Mouse (Mus musculus): ENCODE results near the gene Fsip1. TPM values are rescaled to one million over a fixed set of nuclear protein-coding genes. Genes with fewer than 3 reads are reported as not detected.

Gene Fsip1
- total RNA-seq, 2 experiments from 2014 or later, result not detected

DNA sequence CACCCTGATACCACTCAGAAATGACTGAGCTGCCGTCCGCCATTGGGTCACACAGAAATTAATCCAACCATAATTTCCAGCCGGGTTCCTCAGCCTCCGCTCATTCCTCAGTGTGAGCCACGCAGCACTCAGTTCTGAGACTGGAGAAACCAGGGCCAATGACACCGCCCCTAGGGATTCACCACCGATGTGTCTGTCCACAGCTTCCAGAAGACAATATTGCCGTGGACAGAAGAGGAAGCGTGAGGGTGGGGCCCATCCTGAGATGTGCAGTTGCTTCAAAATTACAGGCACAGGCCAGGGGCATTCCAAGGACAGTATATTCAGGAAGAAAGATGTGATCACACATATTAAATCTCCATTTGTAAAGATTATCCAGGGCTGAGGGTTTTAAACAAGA, 119.7 kb downstream of the Fsip1 start:
- intact Hi-C loops (cut with DNase I), result no loop called here
- no peak for DNase-seq (ENCODE audit: low spot score)

DNA sequence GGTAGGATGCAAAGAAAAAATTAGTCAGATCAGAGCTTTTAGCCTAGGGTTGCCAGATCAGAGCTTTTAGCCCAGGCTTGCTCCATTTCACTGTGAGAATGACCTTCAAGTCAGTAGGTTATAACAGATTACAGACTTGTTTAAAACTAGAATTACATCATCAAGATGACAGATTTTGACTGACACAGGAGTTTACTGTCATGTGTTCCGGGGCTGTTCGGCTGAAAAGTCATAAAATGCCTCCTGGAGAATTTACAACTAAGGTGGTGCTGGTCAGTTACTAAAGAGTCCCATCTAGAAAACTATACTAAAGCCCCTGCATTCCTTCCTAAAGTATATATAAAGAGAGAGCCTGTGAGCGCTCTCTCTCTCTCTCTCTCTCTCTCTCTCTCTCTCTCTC, 128.5 kb downstream of the Fsip1 start:
- intact Hi-C loops (cut with DNase I), result no loop called here

DNA sequence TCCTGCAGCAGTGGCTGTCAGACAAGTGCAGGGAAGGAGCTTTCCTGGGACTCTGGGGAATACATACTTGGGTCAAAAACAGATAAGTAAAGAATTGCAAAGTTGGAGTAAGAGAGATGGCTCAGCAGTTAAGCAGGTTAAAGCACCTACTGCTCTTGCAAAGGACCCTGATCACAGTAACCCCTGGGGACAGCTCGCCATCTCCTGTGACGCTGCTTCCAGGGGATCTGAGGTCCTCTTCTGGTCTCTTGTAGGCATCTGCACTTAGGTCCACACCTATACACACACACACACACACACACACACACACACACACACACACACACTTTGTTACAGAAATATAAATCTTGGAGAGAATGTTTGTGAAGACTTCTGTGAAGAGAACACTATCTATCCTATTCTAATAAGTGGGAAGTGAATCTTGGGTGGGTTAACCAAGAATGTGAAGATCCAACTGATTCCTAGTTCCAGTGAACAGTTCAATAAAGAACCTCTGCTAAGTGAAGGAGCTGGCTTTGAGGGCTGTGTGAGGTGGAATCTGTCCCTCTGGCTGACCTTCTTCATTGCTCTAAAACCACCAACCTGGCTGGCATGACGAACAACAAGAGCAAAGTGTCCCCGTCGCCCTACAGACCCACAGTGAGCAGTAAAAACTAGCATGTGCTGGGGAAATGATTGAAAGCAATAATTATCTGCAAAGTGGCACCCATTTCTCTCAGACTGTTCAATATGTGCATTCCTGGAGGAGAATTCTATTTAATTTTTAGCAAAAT, 129.1 kb downstream of the Fsip1 start:
- intact Hi-C loops (cut with DNase I), result no loop called here
- no peak for DNase-seq (ENCODE audit: low spot score)

More for the DNA sequence above, 128.5 kb downstream of the Fsip1 start:
- DNase-seq (ENCODE audit: low spot score), result no peak

DNA sequence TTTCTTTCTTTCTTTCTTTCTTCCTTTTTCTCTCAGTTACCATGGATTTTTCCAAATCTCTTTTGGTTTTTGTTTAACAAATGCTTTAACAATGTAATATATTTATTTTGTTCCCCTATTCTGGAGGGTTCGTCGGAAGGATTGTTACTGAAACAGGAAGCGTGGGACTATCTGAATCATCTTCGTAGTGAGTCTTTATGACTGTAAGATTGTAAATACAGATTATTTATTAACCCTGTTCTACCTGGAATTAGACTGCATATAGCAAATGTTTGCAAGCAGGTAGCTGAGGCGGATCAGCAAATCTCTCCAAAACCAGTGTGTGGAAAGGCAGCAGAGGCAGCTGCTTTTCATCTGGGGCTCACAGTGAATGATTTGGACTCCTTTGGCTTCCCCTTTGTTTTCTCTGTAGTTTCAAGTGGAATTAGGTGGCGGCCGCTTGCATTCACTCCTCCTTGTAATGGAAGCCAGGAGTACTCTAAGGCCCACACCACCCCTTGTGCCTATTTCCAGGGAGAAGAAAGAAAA, 130.8 kb downstream of the Fsip1 start:
- intact Hi-C loops (cut with DNase I), result no loop called here
- DNase-seq (ENCODE audit: low spot score), result no peak

DNA sequence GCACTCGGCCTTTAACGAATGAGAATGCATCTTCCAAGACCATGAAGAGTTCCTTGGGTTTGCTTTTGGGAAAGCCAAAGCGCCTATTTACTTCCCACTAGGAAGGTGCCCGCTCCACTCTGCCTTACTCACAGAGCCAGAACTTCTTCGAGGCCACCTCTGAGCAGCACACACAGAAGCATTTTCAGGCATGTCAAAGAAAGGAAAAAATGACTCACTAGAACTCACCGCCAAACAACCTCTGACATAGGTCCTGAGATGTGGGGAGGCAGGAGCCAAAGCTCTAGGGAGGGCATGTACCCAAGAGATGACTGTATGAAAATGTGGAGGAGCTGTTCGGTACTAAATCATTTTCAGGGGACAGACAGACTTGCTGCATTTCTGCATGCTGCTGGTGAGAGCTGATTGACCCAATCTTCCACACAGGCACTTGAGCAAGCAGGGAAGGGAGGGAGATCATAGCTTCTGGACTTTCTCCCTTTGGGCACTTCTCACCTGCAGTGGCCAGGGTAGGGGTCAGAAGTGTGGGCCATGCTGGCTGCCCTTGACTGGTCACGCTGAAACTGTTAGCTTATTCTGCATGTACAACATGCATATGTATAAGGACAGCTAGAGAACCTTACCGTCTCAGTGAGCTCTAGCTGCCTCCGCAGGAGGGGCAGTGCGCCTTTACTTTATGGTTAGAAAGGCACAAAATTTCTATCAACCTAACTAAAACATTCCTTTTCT, 131.4 kb downstream of the Fsip1 start:
- intact Hi-C loops (cut with DNase I), result no loop called here
- DNase-seq (ENCODE audit: low spot score), result no peak

DNA sequence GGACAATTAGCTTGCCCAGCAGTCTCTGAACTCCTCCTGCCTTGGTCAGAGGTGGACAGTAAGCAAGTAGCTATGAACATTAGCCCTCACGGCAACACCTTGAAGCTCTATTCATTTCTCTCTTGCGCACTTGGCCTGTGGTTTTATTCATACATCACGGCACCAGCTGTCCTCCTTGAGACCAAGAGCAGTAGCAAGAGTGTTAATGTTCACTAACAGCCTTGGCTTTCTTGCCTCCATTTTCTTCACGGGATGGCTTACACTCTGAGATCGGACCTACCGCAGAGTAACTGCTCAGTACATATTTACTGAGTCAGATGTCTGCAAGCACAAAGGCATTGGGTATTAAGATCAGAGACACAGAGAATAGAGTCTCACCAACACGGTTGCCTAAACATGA, 132.3 kb downstream of the Fsip1 start:
- DNase-seq (ENCODE audit: low spot score), result no peak
- intact Hi-C loops (cut with DNase I), result no loop called here

DNA sequence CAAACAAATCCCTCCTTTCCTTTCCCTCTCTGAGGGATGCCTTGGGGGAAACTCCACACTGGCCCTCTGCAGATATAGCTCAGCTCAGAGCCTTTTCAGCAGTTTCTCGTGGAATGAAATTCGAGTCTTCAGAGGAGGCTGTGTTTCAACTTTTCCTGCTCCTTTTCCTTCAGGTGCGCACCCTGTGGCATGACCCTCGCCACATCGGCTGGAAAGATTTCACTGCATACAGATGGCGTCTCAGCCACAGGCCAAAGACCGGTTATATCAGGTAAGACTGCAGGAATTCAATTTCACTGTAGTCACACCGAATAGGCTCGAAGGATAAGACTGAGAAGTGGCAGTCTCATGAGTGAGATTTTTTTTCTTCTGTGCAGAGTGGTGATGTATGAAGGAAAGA, 133.0 kb downstream of the Fsip1 start:
- intact Hi-C loops (cut with DNase I), result no loop called here
- no peak for DNase-seq (ENCODE audit: low spot score)

DNA sequence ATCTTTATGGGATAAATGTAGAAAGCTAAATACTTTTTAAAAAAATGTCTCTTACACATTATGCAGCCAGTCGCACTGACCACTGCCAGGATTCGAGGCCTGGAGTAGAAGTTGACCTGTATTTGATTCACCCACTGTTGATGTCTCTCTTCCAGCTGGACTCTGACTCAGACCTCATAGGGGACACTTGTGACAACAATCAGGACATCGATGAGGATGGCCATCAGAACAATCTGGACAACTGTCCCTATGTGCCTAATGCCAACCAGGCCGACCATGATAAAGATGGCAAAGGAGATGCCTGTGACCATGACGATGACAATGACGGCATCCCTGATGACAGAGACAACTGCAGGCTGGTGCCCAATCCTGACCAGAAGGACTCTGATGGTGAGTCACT, 134.5 kb downstream of the Fsip1 start:
- intact Hi-C loops (cut with DNase I), result no loop called here
- DNase-seq (ENCODE audit: low spot score), result no peak

DNA sequence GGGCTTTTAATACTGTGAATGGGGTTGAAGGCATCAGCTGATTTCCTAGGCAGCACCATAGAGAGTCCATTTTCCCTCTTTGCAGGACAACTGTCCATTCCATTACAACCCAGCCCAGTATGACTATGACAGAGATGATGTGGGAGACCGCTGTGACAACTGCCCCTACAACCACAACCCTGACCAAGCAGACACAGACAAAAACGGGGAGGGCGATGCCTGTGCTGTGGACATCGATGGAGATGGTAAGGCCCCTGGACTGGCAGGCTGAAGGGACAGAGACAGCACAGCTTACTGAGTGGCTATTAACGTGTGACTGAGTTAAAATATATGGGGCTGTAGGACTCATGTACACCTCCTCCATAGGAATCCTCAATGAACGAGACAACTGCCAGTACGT, 136.0 kb downstream of the Fsip1 start:
- intact Hi-C loops (cut with DNase I), result no loop called here
- no peak for DNase-seq (ENCODE audit: low spot score)

DNA sequence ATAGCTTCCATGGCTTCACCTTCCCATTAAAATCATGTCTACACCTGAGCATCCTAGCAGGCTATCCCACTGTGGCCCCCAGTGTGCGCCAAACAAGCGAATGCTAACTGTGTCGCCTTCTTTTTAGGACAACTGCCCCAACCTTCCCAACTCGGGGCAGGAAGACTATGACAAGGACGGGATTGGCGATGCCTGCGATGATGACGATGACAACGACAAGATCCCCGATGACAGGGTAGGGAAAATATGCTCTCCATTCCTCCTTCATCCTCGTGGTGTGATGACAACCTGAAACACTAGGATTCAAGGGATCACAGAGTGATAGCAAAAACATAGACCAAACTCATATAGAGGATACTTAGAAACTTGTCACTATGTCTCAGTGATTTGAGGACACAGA, 136.7 kb downstream of the Fsip1 start:
- intact Hi-C loops (cut with DNase I), result no loop called here
- DNase-seq (ENCODE audit: low spot score), result no peak

DNA sequence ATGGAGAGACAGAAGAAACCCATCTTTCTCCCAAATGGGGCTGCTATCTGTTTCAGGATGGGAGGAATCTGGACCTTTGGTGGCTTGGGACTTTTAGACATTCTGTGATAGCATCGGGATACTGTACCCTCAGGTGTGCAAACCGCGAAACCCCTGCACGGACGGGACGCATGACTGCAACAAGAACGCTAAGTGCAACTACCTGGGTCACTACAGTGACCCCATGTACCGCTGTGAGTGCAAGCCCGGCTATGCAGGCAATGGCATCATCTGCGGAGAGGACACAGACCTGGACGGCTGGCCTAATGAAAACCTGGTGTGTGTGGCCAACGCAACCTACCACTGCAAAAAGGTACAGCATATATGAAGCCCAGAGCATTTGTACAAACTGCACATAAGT, 137.1 kb downstream of the Fsip1 start:
- DNase-seq (ENCODE audit: low spot score), result no peak
- intact Hi-C loops (cut with DNase I), result loop anchor here (10.0 kb wide), 1 partner anchor 125 kb away; no protein-coding TSS in a partner anchor

DNA sequence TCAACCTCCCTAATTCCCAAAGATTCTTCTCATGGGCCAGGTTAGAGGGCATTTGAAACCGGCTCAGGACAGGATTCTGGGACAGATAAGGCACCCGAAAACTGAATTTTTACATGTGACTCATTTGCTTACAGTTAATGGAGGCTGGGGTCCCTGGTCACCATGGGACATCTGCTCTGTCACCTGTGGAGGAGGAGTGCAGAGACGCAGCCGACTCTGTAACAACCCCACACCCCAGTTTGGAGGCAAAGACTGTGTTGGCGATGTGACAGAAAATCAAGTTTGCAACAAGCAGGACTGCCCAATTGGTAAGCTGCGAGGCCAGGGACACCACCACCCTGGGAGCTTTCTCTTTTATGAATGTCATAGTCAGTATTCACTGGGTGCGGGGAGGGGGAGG, 138.3 kb downstream of the Fsip1 start:
- intact Hi-C loops (cut with DNase I), result loop anchor here (10.0 kb wide), 1 partner anchor 126 kb away; no protein-coding TSS in a partner anchor
- DNase-seq (ENCODE audit: low spot score), result no peak

DNA sequence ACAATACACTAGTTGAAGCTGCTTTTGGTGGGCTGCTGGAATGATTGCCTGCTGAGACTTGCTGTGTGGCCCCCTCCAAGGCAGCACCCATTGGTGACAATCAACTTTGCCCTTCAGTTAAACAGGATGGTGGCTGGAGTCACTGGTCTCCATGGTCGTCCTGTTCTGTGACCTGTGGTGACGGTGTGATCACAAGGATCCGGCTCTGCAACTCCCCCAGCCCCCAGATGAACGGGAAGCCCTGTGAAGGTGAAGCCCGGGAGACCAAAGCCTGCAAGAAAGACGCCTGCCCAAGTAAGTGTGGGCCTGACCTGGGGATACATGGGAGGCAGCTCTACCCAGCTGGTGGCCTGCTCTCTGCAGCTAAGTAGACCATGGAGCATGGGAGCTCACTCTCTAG, 138.7 kb downstream of the Fsip1 start:
- no peak for DNase-seq (ENCODE audit: low spot score)
- intact Hi-C loops (cut with DNase I), result loop anchor here (10.0 kb wide), 1 partner anchor 127 kb away; no protein-coding TSS in a partner anchor

DNA sequence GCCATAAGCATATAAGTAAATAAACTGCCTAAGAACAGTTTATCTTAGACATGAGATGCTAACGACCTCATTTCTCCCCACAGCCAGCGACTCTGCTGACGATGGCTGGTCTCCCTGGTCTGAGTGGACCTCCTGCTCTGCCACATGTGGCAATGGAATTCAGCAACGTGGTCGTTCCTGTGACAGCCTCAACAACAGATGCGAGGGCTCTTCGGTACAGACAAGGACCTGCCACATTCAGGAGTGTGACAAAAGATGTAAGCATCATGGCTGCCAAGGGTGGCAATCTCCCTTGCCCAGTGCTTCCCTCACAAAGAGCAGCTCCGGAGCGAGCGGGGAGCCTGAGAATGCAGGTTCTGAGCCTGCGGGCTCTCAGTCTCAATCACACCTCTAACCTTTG, 139.4 kb downstream of the Fsip1 start:
- DNase-seq (ENCODE audit: low spot score), result no peak
- intact Hi-C loops (cut with DNase I), result loop anchor here (10.0 kb wide), 1 partner anchor 127 kb away; no protein-coding TSS in a partner anchor

DNA sequence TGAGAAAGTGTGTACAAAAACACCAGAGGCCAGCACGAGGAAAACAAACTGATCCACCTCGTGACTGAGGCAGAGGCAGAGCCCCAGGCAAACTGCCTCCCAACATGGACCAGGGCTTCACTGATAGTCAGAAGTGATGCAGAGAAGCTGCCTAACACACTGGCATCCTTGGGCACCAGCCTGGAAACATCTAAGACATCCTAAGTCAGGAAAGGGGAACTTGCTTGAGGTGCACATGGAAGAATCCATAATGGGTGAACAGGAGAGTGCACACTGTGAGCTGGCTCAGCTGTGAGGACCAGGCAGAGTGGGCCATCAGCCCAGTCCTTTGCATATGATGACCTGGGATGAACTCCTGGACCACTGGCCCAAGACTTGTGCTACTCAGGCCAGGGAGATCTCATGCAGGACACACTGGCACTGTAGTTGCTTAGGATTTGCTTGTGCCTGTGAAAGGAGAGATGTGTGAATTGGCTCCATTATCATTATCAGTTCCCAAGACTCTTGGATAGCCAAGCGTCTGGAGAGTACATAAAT, 139.9 kb downstream of the Fsip1 start:
- no peak for DNase-seq (ENCODE audit: low spot score)
- intact Hi-C loops (cut with DNase I), result loop anchor here (10.0 kb wide), 1 partner anchor 128 kb away; no protein-coding TSS in a partner anchor

DNA sequence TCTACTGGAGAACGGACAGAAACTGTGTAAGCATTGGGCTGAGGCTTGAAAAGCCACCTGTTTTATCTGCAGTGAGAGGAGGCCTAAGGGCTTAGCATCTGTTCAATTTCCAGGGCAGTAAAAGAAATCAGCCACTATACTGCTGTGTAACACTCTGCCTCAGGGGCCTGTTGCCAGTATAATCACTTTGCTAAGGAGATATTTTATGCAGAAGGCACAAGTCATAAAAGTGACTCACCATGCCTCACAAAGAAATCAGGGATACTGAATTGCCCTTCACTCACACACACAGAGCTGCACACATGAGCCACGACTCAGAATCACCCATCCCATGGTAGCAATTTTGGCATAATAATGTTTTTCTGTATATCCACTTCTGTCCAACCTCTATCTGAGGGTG, 140.6 kb downstream of the Fsip1 start:
- intact Hi-C loops (cut with DNase I), result loop anchor here (10.0 kb wide), 1 partner anchor 129 kb away; no protein-coding TSS in a partner anchor
- no peak for DNase-seq (ENCODE audit: low spot score)

DNA sequence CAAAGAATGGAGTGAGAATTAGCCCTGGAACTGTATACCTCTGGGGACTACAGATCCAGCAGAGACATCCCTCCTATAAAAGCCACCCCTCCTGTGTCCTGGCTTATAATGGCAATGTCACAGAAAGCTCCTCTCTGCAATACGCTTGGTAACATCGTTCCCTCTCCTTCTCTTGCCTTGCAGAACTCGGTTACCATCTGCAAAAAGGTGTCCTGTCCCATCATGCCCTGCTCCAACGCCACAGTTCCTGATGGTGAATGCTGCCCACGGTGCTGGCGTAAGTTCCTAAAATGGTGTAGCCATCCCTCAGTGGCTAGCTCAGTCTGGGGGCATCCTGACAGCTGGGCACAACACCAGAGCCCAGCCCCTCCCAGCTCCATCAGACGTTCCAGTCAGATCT, 141.1 kb downstream of the Fsip1 start:
- intact Hi-C loops (cut with DNase I), result loop anchor here (10.0 kb wide), 1 partner anchor 129 kb away; no protein-coding TSS in a partner anchor
- no peak for DNase-seq (ENCODE audit: low spot score)

DNA sequence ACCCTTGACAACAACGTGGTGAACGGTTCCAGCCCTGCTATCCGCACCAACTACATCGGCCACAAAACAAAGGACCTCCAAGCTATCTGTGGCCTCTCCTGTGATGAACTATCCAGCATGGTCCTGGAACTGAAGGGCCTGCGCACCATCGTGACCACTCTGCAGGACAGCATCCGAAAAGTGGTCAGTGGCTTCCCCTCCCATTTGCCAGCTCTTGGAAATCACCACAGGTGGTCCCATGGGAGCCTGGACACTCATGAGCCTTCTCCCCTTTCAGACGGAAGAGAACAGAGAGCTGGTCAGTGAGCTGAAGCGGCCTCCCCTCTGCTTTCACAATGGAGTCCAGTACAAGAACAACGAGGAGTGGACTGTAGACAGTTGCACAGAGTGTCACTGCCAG, 142.1 kb downstream of the Fsip1 start:
- no peak for DNase-seq (ENCODE audit: low spot score)
- intact Hi-C loops (cut with DNase I), result loop anchor here (5.0 to 10.0 kb wide), 2 partner anchors 130 to 492 kb away; no protein-coding TSS in a partner anchor

DNA sequence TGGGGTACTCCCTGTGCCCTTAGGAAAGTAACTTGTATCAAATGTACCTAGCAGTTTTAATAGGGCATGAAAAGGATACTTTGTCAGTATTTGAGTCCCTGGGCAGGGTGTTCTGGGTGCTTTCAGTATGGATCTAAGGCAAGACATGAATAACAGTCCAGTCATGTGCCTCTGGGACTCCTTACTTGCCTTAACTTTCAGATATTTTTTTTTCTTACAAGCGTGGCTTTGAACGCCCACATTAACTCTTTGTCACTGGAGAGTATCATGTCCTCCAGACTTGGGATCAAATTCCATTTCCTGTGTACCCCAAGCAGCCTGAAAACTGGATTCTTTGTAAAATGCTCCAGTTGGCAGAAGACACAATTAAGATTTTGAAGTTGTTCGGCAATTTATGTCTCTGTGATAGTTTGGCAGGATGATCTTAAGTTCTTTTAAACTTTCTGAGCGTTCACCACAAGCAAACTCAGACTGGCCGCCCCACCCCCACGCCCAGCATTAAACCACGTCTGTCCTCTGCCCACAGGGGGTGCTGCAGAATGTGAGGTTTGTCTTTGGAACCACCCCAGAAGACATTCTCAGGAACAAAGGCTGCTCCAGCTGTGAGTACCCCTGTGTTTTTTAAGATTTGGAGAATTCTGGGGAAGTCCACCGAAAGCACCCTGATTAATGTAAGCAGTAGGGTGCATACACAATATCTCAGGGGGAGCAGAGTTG, 142.8 kb downstream of the Fsip1 start:
- no peak for DNase-seq (ENCODE audit: low spot score)
- intact Hi-C loops (cut with DNase I), result loop anchor here (5.0 to 10.0 kb wide), 2 partner anchors 131 to 492 kb away; no protein-coding TSS in a partner anchor
